Mouse (Mus musculus) right cerebral cortex, adult 18-20 months (tissue): ENCODE data around the gene Cfap126.

Experiments
- DNase-seq: peaks from one replicate; pipeline ENCODE4 v3.0.0; 2022; ENCODE audit warnings: mixed read lengths

Gene Cfap126

DNA sequence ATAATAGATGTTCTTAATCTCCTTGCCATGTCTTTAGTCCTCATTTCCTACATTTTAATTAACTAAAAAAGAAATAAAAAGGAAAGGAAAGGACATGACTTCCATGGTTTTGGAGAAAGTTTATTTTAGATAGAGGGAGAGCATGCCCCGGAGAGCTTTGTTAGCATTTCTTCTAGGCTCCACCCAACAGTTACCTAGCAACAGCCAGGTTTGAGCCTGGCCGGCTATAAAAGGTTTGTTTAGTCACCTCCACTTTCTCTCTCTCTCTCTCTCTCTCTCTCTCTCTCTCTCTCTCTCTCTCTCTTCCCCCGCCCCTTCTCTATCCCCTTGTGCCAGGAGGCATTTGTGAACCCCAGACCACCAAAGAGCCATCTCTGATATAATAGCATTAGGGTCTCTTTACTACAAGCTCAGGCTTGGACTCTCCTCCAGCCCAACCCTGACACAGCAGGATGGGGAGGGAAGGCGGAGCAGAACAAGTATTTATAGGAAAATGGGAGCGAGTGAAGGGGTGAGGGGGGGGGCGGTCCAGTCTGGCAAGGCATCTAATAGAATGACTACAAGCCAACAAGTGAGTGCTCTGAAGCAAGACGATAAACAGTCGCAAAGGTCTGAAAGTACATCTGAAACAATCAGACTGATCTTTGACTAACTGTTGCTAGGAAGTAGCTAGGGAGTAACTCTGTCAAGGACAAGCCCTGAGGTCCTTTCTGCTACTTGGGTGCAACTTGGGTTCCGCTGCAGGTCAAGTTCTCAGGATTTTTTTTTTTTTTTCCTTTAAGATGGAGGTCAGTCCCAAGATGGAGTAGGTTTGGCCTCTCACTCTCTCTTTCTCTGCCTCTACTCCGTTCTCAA is 17.4 kb upstream of the Cfap126 start:
- no peak for DNase-seq

DNA sequence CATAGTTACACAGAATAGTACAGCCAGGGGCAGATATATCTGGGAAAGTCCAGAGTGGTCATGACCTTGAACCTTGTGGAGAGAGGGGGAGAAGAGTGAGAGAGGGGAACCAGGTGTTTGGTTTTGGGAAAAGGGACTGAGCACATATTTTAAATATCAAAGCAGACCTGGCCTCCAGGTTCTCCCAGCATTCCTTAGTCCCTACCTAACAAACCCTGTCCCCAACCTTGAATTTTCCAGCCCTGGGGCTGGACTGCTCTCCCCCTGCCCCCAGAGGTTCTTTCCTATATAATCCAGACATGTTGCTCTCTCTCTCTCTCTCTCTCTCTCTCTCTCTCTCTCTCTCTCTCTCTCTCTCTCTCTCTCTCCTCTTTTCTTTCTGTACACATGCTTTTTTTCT is 16.6 kb upstream of the Cfap126 start:
- DNase-seq = no peak

DNA sequence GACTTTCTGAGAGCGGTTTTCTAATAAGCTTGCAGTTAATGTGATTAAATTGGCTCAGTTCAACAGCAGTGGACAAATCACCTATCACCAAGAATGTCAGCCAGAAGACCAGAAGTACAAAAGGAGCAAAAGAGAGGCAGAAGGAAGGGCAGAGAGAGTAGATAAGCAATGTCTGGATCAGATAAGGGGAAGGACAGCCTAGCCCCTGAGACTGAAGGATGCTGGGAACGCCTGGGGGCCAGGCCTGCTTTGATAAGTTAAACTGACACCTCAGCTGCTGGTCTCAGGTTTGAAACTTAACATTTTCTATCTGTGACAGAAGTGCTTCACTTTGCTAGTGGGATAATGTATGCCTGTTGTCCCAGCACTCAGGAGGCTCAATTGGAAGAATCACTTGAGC is 16.1 kb upstream of the Cfap126 start:
- no peak for DNase-seq

- DNase-seq = no peak
These were observed 12.7 kb upstream of the Cfap126 start for GRCm38 (mm10) chr1:171101033-171101432.

DNA sequence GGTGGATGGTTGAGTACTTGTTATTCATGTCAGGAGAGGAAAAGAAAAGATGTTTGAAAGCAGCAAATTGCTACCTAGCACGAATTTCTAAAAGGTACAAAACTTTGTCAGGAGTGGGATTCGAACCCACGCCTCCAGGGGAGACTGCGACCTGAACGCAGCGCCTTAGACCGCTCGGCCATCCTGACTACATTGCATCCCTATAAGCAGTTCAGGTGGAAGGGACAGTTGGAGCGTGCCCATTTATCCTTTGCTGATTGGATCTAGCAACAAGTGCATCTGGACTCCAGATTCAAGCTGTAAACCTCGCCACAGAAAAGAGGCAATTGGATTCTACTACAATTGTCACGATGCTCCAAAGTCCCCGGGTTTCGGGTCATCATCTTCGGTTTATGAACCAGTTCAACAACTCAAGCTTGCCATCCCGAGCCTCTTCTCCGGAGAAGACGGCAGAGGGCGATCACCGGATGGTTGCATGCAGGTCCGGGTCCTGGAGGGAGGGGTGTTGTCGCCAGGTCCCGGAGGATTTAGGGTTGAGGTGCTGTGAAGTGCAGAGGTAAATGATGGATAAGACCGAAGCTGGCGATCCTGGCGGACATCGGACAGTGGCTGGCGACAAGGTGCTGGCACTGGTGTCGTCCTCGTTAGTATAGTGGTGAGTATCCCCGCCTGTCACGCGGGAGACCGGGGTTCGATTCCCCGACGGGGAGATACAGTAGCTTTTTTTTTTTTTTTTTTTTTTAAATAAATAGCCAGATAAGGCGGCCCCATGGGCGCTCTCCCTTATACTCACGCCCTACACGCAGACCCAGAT is 11.8 kb upstream of the Cfap126 start:
- peak; percentile 89 for DNase-seq

DNA sequence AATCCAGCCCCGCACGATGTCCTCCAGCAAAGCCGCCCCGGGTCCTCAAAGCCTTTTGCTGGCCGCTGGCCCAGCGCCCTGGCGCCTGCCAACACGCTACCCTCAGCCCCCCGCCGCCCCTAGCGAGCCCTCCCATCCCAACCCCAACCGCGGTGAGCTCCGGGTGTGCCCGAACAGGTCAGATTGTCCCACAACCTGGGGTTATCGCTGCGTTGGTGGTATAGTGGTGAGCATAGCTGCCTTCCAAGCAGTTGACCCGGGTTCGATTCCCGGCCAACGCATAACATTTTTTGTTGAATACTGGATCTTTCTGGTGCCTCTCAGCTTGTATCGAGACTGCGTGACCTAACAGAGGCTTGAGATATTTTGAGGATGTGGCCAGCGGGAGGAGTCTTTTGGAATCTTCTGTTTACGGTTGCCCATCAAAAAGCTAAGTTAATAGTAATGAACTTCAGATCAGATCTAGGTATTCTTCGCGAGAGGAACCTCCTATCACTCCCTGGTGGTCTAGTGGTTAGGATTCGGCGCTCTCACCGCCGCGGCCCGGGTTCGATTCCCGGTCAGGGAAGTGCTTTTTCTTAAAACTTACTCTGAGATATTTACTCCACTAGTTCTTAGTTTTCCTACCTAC is 11.1 kb upstream of the Cfap126 start:
- DNase-seq = peak; percentile 84

GRCm38 (mm10) chr1:171103179-171103840 is 10.4 kb upstream of the Cfap126 start:
- DNase-seq = peak; percentile 59

DNA sequence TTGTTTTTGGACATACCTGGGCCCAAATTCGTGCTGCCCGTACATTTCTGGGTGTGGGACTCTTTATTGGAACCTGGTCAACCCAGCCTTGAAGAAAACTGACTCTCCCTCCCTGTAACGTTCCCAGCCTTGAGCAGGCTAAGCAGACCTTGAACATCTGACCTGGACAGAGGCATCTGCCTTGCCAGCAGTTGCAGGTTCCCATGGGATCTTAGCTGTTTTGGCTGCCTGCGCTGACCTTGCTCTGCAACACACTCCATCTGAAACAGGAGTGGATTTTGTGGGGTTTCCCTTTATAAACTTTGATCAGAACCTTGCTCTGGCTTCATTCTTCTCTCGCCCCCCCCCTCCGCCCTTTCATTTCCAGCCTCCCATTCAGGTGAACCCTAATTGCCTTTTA is 8.5 kb upstream of the Cfap126 start:
- DNase-seq = no peak

DNA sequence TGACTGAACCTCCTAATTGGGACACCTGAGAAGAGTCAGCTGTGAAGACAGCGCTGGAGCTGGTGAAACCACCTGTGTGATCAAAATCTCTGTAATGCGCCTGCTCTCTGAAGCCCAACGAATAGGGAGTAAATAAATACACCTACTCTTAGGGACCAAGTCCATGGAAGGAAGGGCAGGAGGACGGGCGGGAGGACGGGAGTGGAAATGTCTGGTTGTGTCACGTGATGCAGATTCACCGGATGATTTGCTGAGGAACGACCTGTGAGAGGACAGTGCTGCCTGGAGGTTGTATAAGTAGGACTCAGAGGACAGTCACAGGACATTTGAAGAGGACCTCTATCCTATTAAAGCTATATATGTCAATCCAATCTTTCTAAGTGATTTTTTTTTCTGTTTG is 4.1 kb upstream of the Cfap126 start:
- DNase-seq = no peak

- no peak for DNase-seq
These were observed 3.1 kb upstream of the Cfap126 start for GRCm38 (mm10) chr1:171110659-171111019.

- peak; percentile 95 for DNase-seq
These were observed 2.5 kb upstream of the Cfap126 start for GRCm38 (mm10) chr1:171111020-171111780.

DNA sequence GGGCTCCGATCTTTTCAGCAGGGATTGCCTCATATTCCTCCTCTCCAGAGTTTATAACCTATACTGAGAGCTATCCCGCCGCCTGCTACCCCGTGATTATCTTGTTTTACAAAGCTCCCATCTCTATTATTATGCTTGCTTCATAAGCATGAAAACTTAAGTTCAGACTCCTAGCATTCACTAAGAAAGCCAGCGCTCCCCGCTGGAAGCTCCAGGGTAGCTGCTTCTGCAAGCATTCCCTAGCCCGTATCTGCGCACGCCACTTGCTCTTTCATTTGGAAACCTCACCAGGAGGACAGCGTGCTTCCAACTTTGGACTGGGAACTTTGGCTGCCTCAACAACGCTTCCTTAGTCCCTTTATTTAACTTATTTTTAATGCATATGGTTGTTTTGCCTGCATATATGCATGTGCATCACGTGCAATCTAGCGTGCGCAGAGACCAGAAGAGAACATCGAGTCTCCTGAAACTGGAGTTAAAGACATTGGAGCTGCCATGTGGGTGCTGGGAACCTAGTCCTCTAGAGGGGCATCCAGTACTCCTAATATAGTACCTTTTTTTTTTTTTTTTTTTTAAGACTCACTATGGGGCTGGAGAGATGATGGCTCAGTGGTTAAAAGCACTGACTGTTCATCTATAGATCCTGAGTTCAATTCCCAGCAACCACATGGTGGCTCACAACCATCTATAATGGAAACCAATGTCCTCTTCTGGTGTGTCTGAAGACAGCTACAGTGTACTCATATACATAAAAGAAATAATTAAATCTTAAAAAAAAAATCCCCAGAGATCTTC is 1.7 kb upstream of the Cfap126 start:
- peak; percentile 56 for DNase-seq

- no peak for DNase-seq
These were observed 732 bp upstream of the Cfap126 start for GRCm38 (mm10) chr1:171112986-171113385.

DNA sequence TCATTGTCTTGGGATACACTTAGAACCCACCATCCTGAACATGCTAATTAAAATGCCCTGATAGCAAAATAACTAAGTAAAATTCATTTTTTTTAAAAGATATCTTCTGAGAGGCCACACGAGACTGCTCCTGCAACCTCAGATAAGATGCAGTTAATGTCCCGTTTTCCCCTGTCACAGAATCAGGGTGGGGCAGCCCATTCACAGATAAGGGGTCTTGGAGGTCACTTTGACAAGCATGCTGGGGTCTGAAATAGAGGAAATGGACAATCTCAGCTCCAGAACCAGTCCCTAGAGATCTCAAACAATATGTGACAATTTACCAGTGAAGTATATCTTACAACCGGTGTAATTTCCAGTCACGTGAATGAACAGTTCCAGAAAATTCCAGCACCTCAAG is 2.6 kb downstream of the Cfap126 start:
- DNase-seq = no peak

DNA sequence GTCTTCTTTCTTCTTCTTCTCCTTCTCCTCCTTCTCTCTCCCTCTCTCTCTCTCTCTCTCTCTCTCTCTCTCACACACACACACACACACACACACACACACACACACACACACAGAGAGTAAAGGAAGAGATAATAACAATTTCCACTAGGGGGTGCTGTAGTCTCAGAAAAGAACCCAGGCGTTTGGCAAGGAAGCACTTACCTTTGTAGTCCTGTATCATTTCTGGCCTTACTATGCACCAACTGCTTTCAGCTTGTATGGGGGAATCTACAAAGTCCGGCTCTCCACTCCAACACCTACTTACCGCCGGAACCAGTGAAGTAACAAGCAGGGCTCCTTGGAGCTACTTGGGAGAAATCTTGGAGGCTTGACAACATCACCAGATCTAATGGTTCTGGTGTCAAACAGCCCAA is 4.6 kb downstream of the Cfap126 start:
- DNase-seq = peak; percentile 66

GRCm38 (mm10) chr1:171118996-171119395 is 5.3 kb downstream of the Cfap126 start:
- no peak for DNase-seq

DNA sequence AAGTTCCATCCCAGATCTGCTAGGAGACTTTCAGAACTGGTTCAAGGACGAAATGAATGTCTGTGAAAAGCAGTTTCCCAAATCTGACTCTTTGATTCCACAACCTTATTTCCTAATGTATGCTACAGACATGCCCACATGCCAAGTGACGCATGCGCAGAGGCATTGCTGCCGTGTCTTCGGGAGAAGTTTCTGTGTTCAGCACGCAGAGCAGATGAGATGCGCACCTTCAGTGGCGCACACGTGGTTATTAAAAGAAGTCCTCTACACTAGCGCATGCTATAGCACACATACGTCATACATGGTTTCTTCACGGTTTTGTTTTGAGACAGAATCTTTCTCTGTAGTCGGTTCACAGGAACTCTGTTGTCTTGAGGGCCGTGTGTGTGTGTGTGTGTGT is 5.7 kb downstream of the Cfap126 start:
- DNase-seq = peak; percentile 11

DNA sequence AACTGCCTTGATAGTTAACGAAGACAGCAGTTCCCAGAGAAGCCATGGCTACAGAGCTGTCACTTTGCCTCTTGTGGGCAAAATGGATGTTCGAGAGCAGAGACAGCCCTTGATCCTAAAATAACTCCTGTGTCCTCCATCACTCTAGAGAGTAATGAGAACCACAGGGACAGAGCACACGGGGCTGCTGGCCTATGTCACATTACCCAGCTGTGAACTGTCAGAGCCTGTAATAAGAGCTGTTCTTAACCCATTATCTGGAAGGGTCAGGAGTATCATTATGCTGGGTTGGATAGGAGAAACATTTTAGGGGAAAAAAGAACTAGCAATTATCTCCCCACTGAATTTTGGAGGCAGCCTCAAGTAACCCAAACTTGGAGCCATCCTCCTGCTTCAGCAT is 7.2 kb downstream of the Cfap126 start:
- no peak for DNase-seq

GRCm38 (mm10) chr1:171121839-171122238 is 8.1 kb downstream of the Cfap126 start:
- no peak for DNase-seq

- no peak for DNase-seq
These were observed 9.2 kb downstream of the Cfap126 start for GRCm38 (mm10) chr1:171122932-171123331.

GRCm38 (mm10) chr1:171124398-171124797 is 10.7 kb downstream of the Cfap126 start:
- no peak for DNase-seq
